Mouse (Mus musculus): ENCODE measurements around the gene Pigl. TPM values are rescaled to one million over a fixed set of nuclear protein-coding genes. Genes with fewer than 3 reads are reported as not detected.

Gene Pigl
- polyA plus RNA-seq, 1 experiment from 2014 or later, result 6.6 TPM

DNA sequence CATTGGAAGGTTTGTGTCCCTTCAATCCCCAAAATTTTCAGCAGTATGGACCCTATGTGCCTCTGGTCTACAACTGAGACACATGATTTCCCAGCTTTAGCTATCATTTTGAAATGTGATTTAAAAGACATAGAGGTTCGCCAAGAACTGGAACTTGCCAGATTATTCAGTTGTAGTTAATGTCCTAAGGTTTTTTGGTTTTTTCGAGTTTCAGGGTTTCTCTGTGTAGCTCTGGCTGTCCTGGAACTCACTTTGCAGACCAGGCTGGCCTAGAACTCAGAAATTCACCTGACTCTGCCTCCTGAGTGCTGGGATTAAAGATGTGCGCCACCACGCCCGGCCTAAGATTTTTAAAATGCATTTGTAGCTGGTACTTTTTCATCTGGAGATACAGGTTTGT, 95.4 kb downstream of the Pigl start:
- peaks cover 22% of the 10 kb centered on the region for H3K36me3 ChIP-seq (ENCODE audit: control insufficient read depth, insufficient read depth, low read length)
- no peaks in the 10 kb centered on the region for H3K9me3 ChIP-seq (ENCODE audit: control insufficient read depth, low read length)
- H3K27me3 ChIP-seq (ENCODE audit: control insufficient read depth, insufficient read depth, low read length), result no peaks in the 10 kb centered on the region
- H3K9ac ChIP-seq (replicated peaks; ENCODE audit: low read length), result peak overlapping the region; percentile 32
- H3K27ac ChIP-seq (replicated peaks; ENCODE audit: low read depth, low read length), result no peak overlapping the region
- H3K4me1 ChIP-seq (ENCODE audit: control insufficient read depth, insufficient read depth, low read length), result peaks cover 40% of the 10 kb centered on the region
- peak overlapping the region; percentile 98 for H3K4me2 ChIP-seq (ENCODE audit: low read length)
- ATAC-seq (ENCODE audit: low FRiP score, low TSS enrichment), result no peak
- DNase-seq, result no peak
- peak overlapping the region; percentile 48 for H3K4me3 ChIP-seq (replicated peaks; ENCODE audit: low read depth, low read length)
- WGBS, result 77% methylated on average over 5 of the region's 5 CpGs

DNA sequence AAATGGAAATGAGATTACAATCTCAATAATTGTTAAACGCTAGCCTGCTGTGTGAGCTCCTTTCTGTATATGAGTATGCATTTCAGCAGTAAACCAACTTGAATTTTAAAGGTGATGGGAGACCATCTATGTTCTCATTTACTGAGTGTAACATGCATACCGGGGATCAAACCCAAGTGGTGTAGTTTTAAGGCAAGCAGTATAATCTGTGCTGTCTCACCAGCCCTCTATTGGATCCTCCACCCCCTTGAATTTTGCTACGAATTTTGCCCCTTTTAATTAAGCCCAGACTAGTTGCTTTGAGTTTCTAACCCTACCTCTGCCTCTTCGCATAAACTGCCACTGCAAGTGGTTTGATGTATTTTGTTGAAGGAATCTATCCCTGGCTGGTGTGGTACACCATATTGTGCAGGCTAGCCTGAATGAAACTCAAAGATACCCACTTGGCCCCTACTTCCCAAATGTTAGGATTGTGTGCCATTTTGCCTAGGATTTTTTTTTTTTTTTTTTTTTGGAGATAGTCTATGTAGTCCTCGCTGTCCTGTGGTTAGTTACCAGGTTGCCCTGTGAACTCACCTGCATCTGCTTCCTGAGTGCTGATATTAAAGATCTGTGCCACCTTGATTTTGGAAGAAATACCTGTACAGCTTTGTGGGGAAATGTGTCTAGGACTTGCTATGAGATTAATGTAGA, 96.0 kb downstream of the Pigl start:
- ATAC-seq (ENCODE audit: low FRiP score, low TSS enrichment), result no peak
- Histone ChIP-seq H3K4me3 (replicated peaks; ENCODE audit: low read depth, low read length) (peak overlapping the region; percentile 48), H3K9ac (replicated peaks; ENCODE audit: low read length) (peak overlapping the region; percentile 32), H3K4me1 (ENCODE audit: control insufficient read depth, insufficient read depth, low read length) (peaks cover 37% of the 10 kb centered on the region), H3K9me3 (ENCODE audit: control insufficient read depth, low read length) (no peaks in the 10 kb centered on the region), H3K4me2 (ENCODE audit: low read length) (peak overlapping the region; percentile 98), H3K27ac (replicated peaks; ENCODE audit: low read depth, low read length) (no peak overlapping the region), H3K36me3 (ENCODE audit: control insufficient read depth, insufficient read depth, low read length) (peaks cover 22% of the 10 kb centered on the region), H3K27me3 (ENCODE audit: control insufficient read depth, insufficient read depth, low read length) (no peaks in the 10 kb centered on the region)
- DNase-seq, result no peak
- 64% methylated on average over 5 of the region's 5 CpGs for whole genome bisulfite sequencing

DNA sequence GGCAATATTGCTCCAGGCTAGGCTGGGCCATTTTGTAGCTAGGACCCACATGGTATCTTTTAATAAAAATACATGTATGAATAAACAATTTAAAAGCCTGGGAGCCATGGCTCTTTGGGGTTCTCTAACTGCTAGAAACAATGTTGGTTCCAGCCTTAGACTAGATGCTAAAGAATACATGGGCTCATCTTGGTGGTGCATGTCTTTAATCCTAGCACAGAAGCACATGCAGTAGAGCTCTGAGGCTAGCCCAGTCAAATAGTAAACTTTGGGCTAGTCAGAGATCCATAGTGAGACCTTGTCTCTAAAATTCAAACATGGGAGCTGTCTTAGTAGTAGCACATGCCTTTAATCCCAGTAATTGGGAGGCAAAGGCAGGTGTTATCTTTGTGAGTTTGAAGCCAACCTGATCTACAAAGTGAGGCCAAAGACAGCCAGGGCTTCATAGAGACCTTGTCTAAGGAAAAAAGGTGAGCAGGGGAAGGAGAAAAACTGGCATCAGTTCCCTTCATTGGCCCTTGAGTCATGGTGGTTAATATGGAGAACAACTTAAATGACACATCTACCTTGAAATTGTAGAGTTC, 96.8 kb downstream of the Pigl start:
- no peaks in the 10 kb centered on the region for H3K9me3 ChIP-seq (ENCODE audit: control insufficient read depth, low read length)
- peaks cover 29% of the 10 kb centered on the region for H3K4me1 ChIP-seq (ENCODE audit: control insufficient read depth, insufficient read depth, low read length)
- DNase-seq (no peak), ATAC-seq (ENCODE audit: low FRiP score, low TSS enrichment) (no peak)
- peaks cover 22% of the 10 kb centered on the region for H3K36me3 ChIP-seq (ENCODE audit: control insufficient read depth, insufficient read depth, low read length)
- H3K27me3 ChIP-seq (ENCODE audit: control insufficient read depth, insufficient read depth, low read length), result no peaks in the 10 kb centered on the region
- peak overlapping the region; percentile 98 for H3K4me2 ChIP-seq (ENCODE audit: low read length)
- no peak overlapping the region for H3K9ac ChIP-seq (replicated peaks; ENCODE audit: low read length)
- peak overlapping the region; percentile 48 for H3K4me3 ChIP-seq (replicated peaks; ENCODE audit: low read depth, low read length)
- no peak overlapping the region for H3K27ac ChIP-seq (replicated peaks; ENCODE audit: low read depth, low read length)

DNA sequence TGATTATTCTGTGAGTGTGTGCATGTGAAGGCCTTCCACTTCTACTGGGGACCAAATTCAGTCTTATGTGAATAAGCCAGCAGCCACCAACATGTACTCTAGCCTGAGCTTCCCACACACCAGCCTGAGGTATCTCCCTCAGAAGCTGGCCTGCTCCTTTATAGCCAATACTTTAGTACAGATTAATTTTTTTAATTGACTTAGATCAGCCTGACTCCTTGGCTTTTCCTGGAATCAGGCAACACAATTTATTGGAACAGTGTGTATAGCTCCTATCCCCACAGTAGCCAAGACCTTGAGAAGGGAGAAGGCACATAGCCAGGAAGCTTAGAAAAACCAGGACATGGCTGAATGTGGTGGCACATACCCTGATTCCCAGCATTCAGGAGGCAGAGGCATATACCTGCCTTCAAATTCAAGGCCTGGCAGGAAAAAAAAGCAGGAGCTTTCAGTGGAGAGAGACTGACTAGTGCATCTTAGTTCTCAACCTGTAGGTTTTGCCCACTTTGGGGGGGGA, 97.7 kb downstream of the Pigl start:
- Histone ChIP-seq H3K4me3 (replicated peaks; ENCODE audit: low read depth, low read length) (no peak overlapping the region), H3K4me1 (ENCODE audit: control insufficient read depth, insufficient read depth, low read length) (peaks cover 29% of the 10 kb centered on the region), H3K9me3 (ENCODE audit: control insufficient read depth, low read length) (no peaks in the 10 kb centered on the region), H3K4me2 (ENCODE audit: low read length) (no peak overlapping the region), H3K36me3 (ENCODE audit: control insufficient read depth, insufficient read depth, low read length) (peaks cover 22% of the 10 kb centered on the region), H3K9ac (replicated peaks; ENCODE audit: low read length) (no peak overlapping the region), H3K27me3 (ENCODE audit: control insufficient read depth, insufficient read depth, low read length) (no peaks in the 10 kb centered on the region), H3K27ac (replicated peaks; ENCODE audit: low read depth, low read length) (no peak overlapping the region)
- DNase-seq (no peak), ATAC-seq (ENCODE audit: low FRiP score, low TSS enrichment) (no peak)

DNA sequence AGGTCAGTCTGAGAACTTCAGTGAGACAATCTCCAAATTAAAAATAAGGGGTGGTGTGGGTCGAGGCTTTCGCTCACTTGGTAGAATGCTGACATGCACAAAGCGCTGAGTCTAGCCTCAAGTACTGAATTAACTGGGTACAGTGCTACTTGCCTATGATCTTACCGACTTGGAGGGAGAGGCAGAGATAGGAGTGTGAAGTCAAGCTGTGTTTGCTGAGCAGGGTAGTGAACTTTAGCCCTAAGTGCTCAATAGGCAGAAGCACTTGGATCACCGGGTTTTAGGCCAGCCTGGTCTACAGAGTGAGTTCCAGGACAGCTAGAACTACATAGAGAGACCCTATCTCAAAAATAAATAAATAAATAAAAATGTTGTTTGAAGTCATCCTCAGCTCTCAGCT, 98.9 kb downstream of the Pigl start:
- Histone ChIP-seq H3K4me2 (ENCODE audit: low read length) (no peak overlapping the region), H3K9ac (replicated peaks; ENCODE audit: low read length) (no peak overlapping the region), H3K4me3 (replicated peaks; ENCODE audit: low read depth, low read length) (no peak overlapping the region), H3K9me3 (ENCODE audit: control insufficient read depth, low read length) (no peaks in the 10 kb centered on the region), H3K27ac (replicated peaks; ENCODE audit: low read depth, low read length) (no peak overlapping the region), H3K27me3 (ENCODE audit: control insufficient read depth, insufficient read depth, low read length) (no peaks in the 10 kb centered on the region), H3K36me3 (ENCODE audit: control insufficient read depth, insufficient read depth, low read length) (peaks cover 22% of the 10 kb centered on the region), H3K4me1 (ENCODE audit: control insufficient read depth, insufficient read depth, low read length) (peaks cover 29% of the 10 kb centered on the region)
- ATAC-seq (ENCODE audit: low FRiP score, low TSS enrichment), result no peak
- 78% methylated on average over 5 of the region's 5 CpGs for WGBS
- no peak for DNase-seq

DNA sequence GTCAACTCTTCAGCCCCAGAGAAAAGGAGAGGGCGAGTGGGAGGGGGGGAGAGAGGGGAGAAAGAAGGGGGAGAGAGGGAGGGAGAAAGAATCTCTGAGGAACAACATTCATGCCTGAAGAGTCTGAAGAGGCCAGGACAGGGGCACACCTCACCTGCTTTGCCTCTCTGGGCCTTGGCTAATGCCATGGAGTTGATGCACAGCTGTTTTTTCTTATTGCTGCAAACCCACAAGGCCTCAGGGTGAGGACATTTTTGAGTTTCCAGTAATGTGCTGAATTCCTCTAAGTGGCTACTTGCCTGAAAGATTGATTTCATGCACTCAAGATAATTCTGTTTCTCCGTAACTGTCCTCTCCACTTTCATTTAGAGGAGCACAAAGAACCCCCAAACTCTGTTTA, 99.9 kb downstream of the Pigl start:
- Histone ChIP-seq H3K9ac (replicated peaks; ENCODE audit: low read length) (no peak overlapping the region), H3K4me2 (ENCODE audit: low read length) (no peak overlapping the region), H3K36me3 (ENCODE audit: control insufficient read depth, insufficient read depth, low read length) (peaks cover 19% of the 10 kb centered on the region), H3K27ac (replicated peaks; ENCODE audit: low read depth, low read length) (no peak overlapping the region), H3K27me3 (ENCODE audit: control insufficient read depth, insufficient read depth, low read length) (no peaks in the 10 kb centered on the region), H3K4me3 (replicated peaks; ENCODE audit: low read depth, low read length) (no peak overlapping the region), H3K9me3 (ENCODE audit: control insufficient read depth, low read length) (no peaks in the 10 kb centered on the region), H3K4me1 (ENCODE audit: control insufficient read depth, insufficient read depth, low read length) (peaks cover 29% of the 10 kb centered on the region)
- DNase-seq (no peak), ATAC-seq (ENCODE audit: low FRiP score, low TSS enrichment) (no peak)
- 75% methylated on average over 2 of the region's 2 CpGs for WGBS

DNA sequence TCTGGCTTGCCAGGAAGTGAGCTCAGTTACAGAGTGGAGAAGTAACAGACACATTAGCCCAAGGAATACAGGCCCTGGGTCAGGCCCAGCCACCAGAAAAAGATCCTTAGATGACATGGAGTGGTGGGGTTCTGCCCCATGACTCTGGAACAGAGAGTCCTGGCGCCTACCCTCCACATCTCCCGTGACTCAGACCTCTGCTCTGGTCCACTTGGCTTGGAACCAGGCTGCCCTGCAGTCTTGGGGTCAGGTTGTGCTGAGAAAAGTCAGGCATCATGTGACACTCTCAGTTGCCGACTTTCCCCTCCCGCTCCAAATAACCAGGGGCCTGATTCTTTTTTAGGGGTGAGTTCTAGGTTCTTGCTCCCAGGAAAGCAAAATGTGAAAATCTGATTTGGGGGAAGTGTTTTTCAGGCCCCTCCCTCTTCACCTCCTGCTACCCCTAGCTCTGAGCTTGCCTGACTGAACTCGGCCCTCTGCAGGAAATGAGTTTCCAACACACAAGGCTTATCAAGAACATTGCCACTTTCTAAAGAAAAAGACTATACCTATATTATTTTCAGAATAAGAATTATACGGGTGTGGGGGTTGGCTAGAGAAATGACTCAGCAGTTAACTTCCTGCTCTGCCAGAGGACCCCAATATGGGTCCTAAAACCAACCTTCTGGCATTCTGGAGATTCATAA, 100.8 kb downstream of the Pigl start:
- H3K4me2 ChIP-seq (ENCODE audit: low read length), result no peak overlapping the region
- H3K4me3 ChIP-seq (replicated peaks; ENCODE audit: low read depth, low read length), result no peak overlapping the region
- no peaks in the 10 kb centered on the region for H3K27me3 ChIP-seq (ENCODE audit: control insufficient read depth, insufficient read depth, low read length)
- H3K4me1 ChIP-seq (ENCODE audit: control insufficient read depth, insufficient read depth, low read length), result peaks cover 20% of the 10 kb centered on the region
- no peak overlapping the region for H3K27ac ChIP-seq (replicated peaks; ENCODE audit: low read depth, low read length)
- ATAC-seq (ENCODE audit: low FRiP score, low TSS enrichment) (no peak), DNase-seq (no peak)
- peaks cover 10% of the 10 kb centered on the region for H3K36me3 ChIP-seq (ENCODE audit: control insufficient read depth, insufficient read depth, low read length)
- H3K9me3 ChIP-seq (ENCODE audit: control insufficient read depth, low read length), result no peaks in the 10 kb centered on the region
- no peak overlapping the region for H3K9ac ChIP-seq (replicated peaks; ENCODE audit: low read length)
- 73% methylated on average over 6 of the region's 6 CpGs for whole genome bisulfite sequencing

DNA sequence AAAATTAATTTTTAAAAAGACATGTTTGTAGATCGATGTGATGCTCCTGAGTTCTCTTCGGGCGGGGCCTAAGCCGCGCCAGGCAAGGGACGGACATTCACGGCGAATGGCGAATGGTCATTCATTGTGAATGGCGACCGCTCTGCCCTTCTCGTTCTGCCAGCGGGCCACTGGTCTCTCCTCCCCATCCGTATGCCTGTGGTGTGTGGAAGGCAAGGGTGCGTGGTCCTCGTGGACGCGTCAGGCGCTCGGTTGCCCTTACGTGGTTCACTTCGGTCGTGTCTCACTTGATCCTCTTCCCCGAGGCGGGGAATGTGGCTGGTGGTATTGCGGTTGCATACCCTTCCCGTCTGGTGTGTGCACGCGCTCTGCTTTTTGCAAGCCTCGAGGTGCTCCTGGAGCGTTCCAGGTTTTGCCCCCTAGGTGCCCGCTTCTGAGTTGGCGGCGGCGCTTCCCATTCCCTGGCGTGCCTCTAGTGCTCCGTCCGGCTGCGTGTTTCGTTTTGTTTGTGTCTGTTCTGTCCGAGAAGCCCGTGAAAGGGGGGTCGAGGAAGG, 102.3 kb downstream of the Pigl start:
- ATAC-seq (ENCODE audit: low FRiP score, low TSS enrichment) (no peak), DNase-seq (peak; percentile 32)
- H3K4me3 ChIP-seq (replicated peaks; ENCODE audit: low read depth, low read length), result peak overlapping the region; percentile 19
- H3K27me3 ChIP-seq (ENCODE audit: control insufficient read depth, insufficient read depth, low read length), result no peaks in the 10 kb centered on the region
- 0 out of 2 replicates have a peak, but pooled peaks cover 3% of the 10 kb centered on the region for H3K36me3 ChIP-seq (ENCODE audit: control insufficient read depth, insufficient read depth, low read length)
- no peak overlapping the region for H3K9ac ChIP-seq (replicated peaks; ENCODE audit: low read length)
- no peaks in the 10 kb centered on the region for H3K9me3 ChIP-seq (ENCODE audit: control insufficient read depth, low read length)
- H3K4me1 ChIP-seq (ENCODE audit: control insufficient read depth, insufficient read depth, low read length), result peaks cover 6% of the 10 kb centered on the region; the same call in 1 of the 2 replicates
- H3K4me2 ChIP-seq (ENCODE audit: low read length), result peak overlapping the region; percentile 51
- H3K27ac ChIP-seq (replicated peaks; ENCODE audit: low read depth, low read length), result no peak overlapping the region
- 37% methylated on average over 43 of the region's 43 CpGs for WGBS
